Mouse (Mus musculus): Measurements from ENCODE around the gene Stim1. TPM values are rescaled to one million over a fixed set of nuclear protein-coding genes. Genes with fewer than 3 reads are reported as not detected.

Stim1 gene
- polyA plus RNA-seq, 1 experiment from 2014 or later: 11.7 TPM

- Histone ChIP-seq H3K4me3 (replicated peaks) (no peak overlapping the region), H3K4me2 (no peak overlapping the region), H3K27me3 (no peaks in the 10 kb centered on the region), H3K9ac (no peak overlapping the region), H3K4me1 (peaks cover 18% of the 10 kb centered on the region), H3K36me3 (replicated peaks) (peaks cover 36% of the 10 kb centered on the region), H3K27ac (no peak overlapping the region), H3K9me3 (no peaks in the 10 kb centered on the region)
- WGBS: 87% methylated on average over 5 of the region's 5 CpGs
- ATAC-seq (ENCODE audit: low FRiP score): no peak
Measured at GRCm38 (mm10) chr7:102242371-102242770, 25.2 kb upstream of the Stim1 start.

GRCm38 (mm10) chr7:102242917-102243316 is 24.7 kb upstream of the Stim1 start:
- Histone ChIP-seq H3K4me2 (no peak overlapping the region), H3K4me1 (peaks cover 23% of the 10 kb centered on the region), H3K9ac (no peak overlapping the region), H3K36me3 (replicated peaks) (peaks cover 31% of the 10 kb centered on the region), H3K27me3 (no peaks in the 10 kb centered on the region), H3K4me3 (replicated peaks) (no peak overlapping the region), H3K9me3 (no peaks in the 10 kb centered on the region), H3K27ac (no peak overlapping the region)
- 82% methylated on average over 3 of the region's 3 CpGs for WGBS
- no peak for ATAC-seq (ENCODE audit: low FRiP score)

- Histone ChIP-seq H3K4me2 (no peak overlapping the region), H3K27me3 (no peaks in the 10 kb centered on the region), H3K9ac (no peak overlapping the region), H3K4me3 (replicated peaks) (no peak overlapping the region), H3K36me3 (replicated peaks) (peaks cover 22% of the 10 kb centered on the region), H3K4me1 (peaks cover 33% of the 10 kb centered on the region), H3K27ac (no peak overlapping the region), H3K9me3 (no peaks in the 10 kb centered on the region)
- no peak for ATAC-seq (ENCODE audit: low FRiP score)
- 83% methylated on average over 2 of the region's 2 CpGs for WGBS
Measured at GRCm38 (mm10) chr7:102243870-102244269, 23.7 kb upstream of the Stim1 start.

- no peak overlapping the region for H3K4me2 ChIP-seq
- H3K4me1 ChIP-seq: peaks cover 39% of the 10 kb centered on the region
- H3K36me3 ChIP-seq (replicated peaks): peaks cover 11% of the 10 kb centered on the region
- H3K4me3 ChIP-seq (replicated peaks): no peak overlapping the region
- no peaks in the 10 kb centered on the region for H3K27me3 ChIP-seq
- no peak overlapping the region for H3K27ac ChIP-seq
- no peak overlapping the region for H3K9ac ChIP-seq
- 88% methylated on average over 3 of the region's 3 CpGs for WGBS
- no peaks in the 10 kb centered on the region for H3K9me3 ChIP-seq
- ATAC-seq (ENCODE audit: low FRiP score): no peak
Measured at GRCm38 (mm10) chr7:102244782-102245535, 22.6 kb upstream of the Stim1 start.

- H3K9me3 ChIP-seq: no peaks in the 10 kb centered on the region
- H3K36me3 ChIP-seq (replicated peaks): peaks cover 6% of the 10 kb centered on the region
- H3K27me3 ChIP-seq: no peaks in the 10 kb centered on the region
- H3K4me1 ChIP-seq: peaks cover 39% of the 10 kb centered on the region
- H3K9ac ChIP-seq: no peak overlapping the region
- no peak for ATAC-seq (ENCODE audit: low FRiP score)
- 0% methylated on average over 1 of the region's 1 CpGs for WGBS
- no peak overlapping the region for H3K27ac ChIP-seq
- no peak overlapping the region for H3K4me3 ChIP-seq (replicated peaks)
- H3K4me2 ChIP-seq: no peak overlapping the region
Measured at GRCm38 (mm10) chr7:102245775-102246174, 21.8 kb upstream of the Stim1 start.

- no peak overlapping the region for H3K4me3 ChIP-seq (replicated peaks)
- H3K27ac ChIP-seq: no peak overlapping the region
- H3K9ac ChIP-seq: no peak overlapping the region
- peaks cover 39% of the 10 kb centered on the region for H3K4me1 ChIP-seq
- H3K9me3 ChIP-seq: no peaks in the 10 kb centered on the region
- no peak for ATAC-seq (ENCODE audit: low FRiP score)
- WGBS: 62% methylated on average over 6 of the region's 6 CpGs
- H3K27me3 ChIP-seq: no peaks in the 10 kb centered on the region
- peaks cover 1% of the 10 kb centered on the region for H3K36me3 ChIP-seq (replicated peaks)
- no peak overlapping the region for H3K4me2 ChIP-seq
Measured at GRCm38 (mm10) chr7:102246265-102246664, 21.3 kb upstream of the Stim1 start.

- H3K27me3 ChIP-seq: no peaks in the 10 kb centered on the region
- 56% methylated on average over 12 of the region's 12 CpGs for WGBS
- H3K9ac ChIP-seq: peak overlapping the region; percentile 25; the same call in 1 of the 2 replicates
- no peak overlapping the region for H3K4me3 ChIP-seq (replicated peaks)
- H3K9me3 ChIP-seq: no peaks in the 10 kb centered on the region
- peaks cover 39% of the 10 kb centered on the region for H3K4me1 ChIP-seq
- ATAC-seq (ENCODE audit: low FRiP score): no peak
- H3K27ac ChIP-seq: no peak overlapping the region
- no peaks in the 10 kb centered on the region for H3K36me3 ChIP-seq (replicated peaks)
- no peak overlapping the region for H3K4me2 ChIP-seq
Measured at GRCm38 (mm10) chr7:102246956-102247797, 20.4 kb upstream of the Stim1 start.

- Histone ChIP-seq H3K4me3 (replicated peaks) (peak overlapping the region; percentile 81), H3K9ac (peak overlapping the region; percentile 85), H3K4me1 (peaks cover 39% of the 10 kb centered on the region), H3K27me3 (no peaks in the 10 kb centered on the region), H3K9me3 (no peaks in the 10 kb centered on the region), H3K27ac (no peak overlapping the region), H3K36me3 (replicated peaks) (no peaks in the 10 kb centered on the region), H3K4me2 (peak overlapping the region; percentile 91)
- no peak for ATAC-seq (ENCODE audit: low FRiP score)
- WGBS: 25% methylated on average over 16 of the region's 16 CpGs
Measured at GRCm38 (mm10) chr7:102248691-102249404, 18.8 kb upstream of the Stim1 start.

GRCm38 (mm10) chr7:102249531-102249895 is 18.1 kb upstream of the Stim1 start:
- Histone ChIP-seq H3K27ac (peak overlapping the region; percentile 84), H3K4me3 (replicated peaks) (peak overlapping the region; percentile 81), H3K9ac (peak overlapping the region; percentile 85), H3K36me3 (replicated peaks) (no peaks in the 10 kb centered on the region), H3K4me2 (peak overlapping the region; percentile 91), H3K9me3 (no peaks in the 10 kb centered on the region), H3K4me1 (peaks cover 39% of the 10 kb centered on the region), H3K27me3 (no peaks in the 10 kb centered on the region)
- WGBS: under 1% methylated on average over 23 of the region's 23 CpGs
- peak; percentile 30 for ATAC-seq (ENCODE audit: low FRiP score)

GRCm38 (mm10) chr7:102249896-102250630 is 17.5 kb upstream of the Stim1 start:
- Histone ChIP-seq H3K27ac (peak overlapping the region; percentile 84), H3K9me3 (no peaks in the 10 kb centered on the region), H3K9ac (peak overlapping the region; percentile 85), H3K36me3 (replicated peaks) (no peaks in the 10 kb centered on the region), H3K27me3 (no peaks in the 10 kb centered on the region), H3K4me1 (peaks cover 39% of the 10 kb centered on the region), H3K4me2 (peak overlapping the region; percentile 91), H3K4me3 (replicated peaks) (peak overlapping the region; percentile 81)
- ATAC-seq (ENCODE audit: low FRiP score): peak; percentile 78
- under 1% methylated on average over 32 of the region's 49 CpGs for WGBS

- no peaks in the 10 kb centered on the region for H3K36me3 ChIP-seq (replicated peaks)
- H3K27me3 ChIP-seq: no peaks in the 10 kb centered on the region
- H3K4me2 ChIP-seq: peak overlapping the region; percentile 91
- WGBS: under 1% methylated on average over 33 of the region's 33 CpGs
- peak; percentile 83 for ATAC-seq (ENCODE audit: low FRiP score)
- peak overlapping the region; percentile 84 for H3K27ac ChIP-seq
- H3K9me3 ChIP-seq: no peaks in the 10 kb centered on the region
- peak overlapping the region; percentile 85 for H3K9ac ChIP-seq
- H3K4me1 ChIP-seq: peaks cover 38% of the 10 kb centered on the region
- H3K4me3 ChIP-seq (replicated peaks): peak overlapping the region; percentile 81
Measured at GRCm38 (mm10) chr7:102250631-102251214, 16.9 kb upstream of the Stim1 start.
